Mouse (Mus musculus): ENCODE data around the gene Cnnm2.

The Cnnm2 gene

GRCm38 (mm10) chr19:46801492-46801891 lies 40.1 kb downstream of the Cnnm2 start:
- no peak for DNase-seq

DNA sequence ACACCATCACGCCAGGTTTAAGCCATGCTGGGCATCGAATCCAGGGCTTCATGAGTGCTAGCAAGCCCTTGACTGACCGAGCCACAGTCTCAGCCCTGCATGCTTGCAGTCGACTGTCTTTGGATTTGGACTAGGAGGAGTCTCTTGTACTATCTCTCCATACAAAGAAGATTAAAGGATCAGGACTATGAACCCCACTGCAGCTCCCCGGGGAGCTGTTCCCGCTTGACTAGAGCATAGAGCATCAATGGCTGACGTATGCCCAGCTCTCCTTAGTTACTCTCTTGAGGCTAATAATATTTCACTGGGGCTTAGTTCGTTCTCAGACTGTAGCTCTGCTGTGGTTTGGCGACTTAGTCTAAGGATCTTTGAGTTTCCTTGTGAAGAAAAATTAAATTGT lies 40.9 kb downstream of the Cnnm2 start:
- DNase-seq, result no peak

GRCm38 (mm10) chr19:46803732-46804131 lies 42.3 kb downstream of the Cnnm2 start:
- no peak for DNase-seq

- DNase-seq, result peak; percentile 68 to 71
Measured at GRCm38 (mm10) chr19:46804751-46805150, 43.4 kb downstream of the Cnnm2 start.

DNA sequence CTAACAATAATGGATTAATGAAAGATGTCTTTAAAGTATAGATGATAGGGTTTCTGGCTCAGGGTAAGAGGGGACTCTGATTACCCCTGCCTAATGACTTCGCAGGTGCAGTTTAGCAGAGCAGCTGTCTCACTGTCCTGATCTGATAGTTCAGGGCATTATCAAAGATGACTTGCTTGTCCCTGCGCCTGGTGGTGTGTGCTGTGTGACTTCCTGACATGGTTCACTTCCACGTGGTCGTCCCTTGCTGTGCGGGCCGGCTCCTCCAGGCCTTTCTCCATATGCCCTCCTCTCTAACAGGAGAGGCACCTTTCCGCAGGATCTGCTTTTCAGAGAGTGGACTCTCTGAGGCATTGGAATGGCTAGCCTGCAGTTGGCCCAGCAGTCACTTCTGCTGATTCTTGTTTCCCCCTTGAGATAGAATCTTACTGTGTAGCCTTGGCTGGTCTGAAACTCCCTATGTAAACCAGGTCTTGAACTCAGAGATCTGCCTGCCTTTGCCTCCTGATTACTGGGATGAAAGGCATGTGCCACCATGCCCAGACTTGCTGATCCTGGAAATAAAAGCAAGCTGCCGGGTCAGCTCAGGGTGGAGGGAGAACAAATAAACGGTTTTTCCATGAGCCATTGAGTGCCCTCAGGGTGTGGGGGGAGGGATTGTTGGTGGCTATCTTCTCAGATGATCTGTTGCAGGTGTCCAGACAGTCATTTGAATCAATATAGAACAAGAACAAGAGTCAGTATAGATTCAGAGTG lies 44.7 kb downstream of the Cnnm2 start:
- DNase-seq, result peak in 1 of 2 experiments; percentile 23

DNA sequence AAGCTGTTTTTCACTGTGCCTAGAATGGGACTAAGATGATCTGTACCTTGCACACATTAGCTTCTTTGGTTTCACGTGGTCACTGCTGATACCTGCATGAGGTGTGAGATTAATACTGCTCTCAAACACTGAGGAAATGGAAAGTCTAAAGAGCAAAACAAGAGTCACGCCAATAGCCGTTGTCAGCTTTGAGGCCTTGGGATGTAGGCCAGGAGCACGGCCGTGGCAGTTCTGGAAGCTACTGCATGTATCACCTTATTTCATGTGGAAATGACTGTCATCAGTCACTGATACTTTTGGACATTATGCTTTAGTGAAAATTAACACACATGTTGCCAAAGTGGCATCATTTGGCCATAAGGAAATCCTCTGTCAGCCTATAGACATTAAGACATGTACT lies 46.9 kb downstream of the Cnnm2 start:
- DNase-seq, result no peak

DNA sequence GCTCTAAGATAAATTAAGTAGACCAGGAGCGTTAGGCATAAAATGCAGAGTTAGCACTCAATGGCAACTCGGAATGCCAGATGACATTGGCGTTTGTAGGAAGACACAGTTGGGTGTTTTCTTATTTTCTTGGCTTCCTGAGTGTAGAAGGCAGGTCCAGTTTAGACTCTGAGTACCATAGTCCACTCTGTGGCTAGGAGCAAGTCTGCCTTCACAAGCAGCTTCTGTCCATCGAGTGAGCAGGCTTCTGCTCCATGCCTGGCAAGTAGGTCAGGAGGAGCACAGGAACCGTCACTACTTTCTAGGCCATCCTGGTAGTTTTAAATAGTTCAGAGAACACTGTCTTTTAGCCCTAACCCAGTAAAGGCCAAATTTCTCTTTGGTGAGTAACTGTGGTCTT lies 47.6 kb downstream of the Cnnm2 start:
- DNase-seq, result no peak

DNA sequence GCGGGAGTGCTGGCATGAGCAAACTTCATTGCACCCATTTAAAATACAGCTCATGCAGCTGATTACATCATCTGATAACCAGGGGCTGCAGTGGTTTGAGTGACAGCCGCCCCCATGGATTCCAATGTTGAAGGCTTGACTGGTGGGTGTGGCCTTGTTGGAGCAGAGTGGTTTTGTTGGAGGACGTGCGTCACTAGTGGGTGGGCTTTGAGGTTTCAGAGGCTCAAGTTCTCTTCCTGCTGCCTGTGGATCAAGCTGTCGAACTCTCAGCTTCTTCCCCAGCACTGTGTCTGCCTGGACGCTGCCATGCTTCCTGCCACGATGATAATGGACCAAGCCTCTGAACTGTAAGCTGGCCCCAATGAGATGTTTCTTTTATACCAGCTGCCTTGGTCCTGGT lies 57.9 kb downstream of the Cnnm2 start:
- DNase-seq, result no peak

DNA sequence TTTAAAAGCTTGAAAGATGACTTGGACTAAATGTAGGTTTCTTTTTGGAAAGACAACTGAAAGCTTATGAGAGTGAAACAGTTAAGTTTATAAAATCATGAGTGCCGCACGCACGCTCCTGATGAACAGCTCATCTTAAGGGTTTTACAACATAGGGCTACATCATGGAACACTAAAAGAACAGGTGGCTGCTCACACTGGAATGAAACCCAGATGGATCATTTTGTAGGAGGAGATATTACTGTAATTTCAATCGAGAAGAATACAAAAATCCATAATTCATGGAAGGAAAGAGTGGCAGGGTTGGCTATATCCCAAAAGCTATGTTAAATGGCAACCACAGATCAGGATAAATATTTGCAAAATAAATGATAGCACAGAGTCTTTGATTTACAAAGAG lies 61.1 kb downstream of the Cnnm2 start:
- DNase-seq, result no peak

GRCm38 (mm10) chr19:46823759-46824158 lies 62.4 kb downstream of the Cnnm2 start:
- DNase-seq, result no peak

GRCm38 (mm10) chr19:46824867-46825266 lies 63.5 kb downstream of the Cnnm2 start:
- DNase-seq, result no peak

DNA sequence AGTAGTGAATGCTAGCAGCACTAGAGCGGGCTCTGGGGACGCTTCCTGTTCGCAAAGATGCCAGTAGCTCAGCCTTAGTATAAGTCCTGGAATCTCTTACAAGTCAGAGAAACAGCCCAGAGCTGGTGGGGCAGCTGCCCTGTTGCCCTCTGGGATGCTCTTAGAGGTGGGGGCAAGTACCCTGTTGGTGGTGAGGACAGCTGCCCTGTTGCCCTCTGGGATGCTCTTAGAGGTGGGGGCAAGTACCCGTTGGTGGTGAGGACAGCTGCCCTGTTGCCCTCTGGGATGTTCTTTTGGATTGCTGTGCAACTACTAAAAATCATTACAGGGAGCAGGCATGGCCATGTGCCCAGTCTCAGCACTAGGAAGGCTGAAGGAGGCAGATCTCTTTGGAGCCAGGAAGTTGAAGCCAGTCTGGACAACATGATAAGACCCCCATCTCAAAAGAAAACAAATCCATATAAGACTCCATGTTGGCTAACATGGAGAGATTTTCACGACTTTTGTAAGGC lies 66.3 kb downstream of the Cnnm2 start:
- no peak for DNase-seq

DNA sequence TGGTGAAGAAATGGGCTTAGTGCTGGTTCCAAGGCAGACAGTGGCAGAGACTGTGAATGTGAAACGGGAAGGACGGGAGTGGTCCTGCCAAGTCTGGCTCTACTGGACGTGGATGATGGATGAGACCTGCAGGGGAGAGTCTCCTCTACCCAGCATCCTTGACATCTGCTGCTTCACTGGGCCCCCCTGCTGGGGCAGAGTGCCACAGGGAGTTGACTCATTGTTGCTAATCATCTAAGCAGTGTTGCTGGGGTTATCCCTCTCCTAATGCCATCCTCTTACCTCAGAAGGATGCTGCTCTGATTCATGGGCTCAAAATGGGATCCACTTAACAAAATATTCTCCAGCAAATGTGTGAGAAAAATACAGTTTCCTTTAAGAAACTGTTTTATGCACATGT lies 67.6 kb downstream of the Cnnm2 start:
- peak in 1 of 2 experiments; percentile 26 for DNase-seq

- DNase-seq, result no peak
Measured at GRCm38 (mm10) chr19:46831381-46831780, 70.0 kb downstream of the Cnnm2 start.

DNA sequence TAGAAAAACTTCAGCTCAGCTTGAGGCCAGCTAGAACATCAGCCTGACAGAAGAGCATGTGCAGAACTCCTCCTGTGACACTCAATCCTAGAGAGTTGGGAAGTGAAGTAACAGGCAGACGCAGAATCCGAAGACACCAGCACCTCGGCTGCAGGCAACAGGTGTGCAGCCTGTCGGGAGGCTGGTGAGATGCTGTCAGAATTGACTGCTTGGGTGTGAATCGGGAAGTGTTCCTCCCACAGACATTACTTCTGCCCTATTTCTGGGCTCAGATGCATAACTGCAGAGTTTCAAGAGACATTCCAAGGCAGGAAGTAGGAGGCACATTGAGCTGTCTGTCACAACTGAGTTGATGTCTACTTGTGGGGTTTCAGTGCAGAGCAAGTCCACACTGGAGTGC lies 72.9 kb downstream of the Cnnm2 start:
- DNase-seq, result no peak

DNA sequence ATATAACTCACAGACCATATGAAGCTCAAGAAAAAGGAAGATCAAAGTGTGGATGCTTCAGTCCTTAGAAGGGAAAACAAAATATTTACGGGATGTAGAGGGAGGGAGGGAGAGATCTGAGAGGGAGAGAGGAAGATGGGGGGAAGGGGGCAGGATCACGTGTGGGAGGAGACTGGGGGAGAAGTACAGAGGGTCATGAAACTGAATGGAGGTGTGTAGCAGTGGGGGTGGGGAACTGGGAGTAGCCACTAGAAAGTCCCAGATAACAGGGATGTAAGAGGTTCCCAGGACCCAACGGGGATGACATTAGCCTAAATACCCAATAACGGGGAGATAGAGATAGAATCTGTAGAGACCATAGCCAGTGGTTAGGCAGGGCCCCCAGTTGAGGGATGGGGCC lies 73.9 kb downstream of the Cnnm2 start:
- DNase-seq, result no peak

- no peak for DNase-seq
Measured at GRCm38 (mm10) chr19:46836085-46836484, 74.7 kb downstream of the Cnnm2 start.

- DNase-seq, result no peak
Measured at GRCm38 (mm10) chr19:46837290-46838079, 76.1 kb downstream of the Cnnm2 start.

DNA sequence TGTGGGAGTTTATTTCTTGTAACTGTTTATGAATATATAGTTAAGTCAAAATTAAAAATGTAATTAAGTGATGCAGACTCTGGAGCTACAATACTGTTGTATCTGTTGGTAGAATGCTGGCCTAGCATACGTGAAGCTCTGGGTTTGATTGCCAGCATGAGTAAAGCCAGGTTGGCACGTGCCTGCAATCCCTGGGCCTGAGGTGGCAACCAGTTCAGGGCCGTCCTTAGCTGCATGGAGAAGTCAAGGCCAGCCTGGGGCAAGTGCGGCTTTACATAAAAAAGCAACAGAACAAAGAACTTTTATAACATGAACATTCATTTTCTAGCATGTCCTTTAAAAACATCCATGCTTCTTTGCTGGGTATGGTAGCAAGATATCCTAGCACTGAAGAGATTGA lies 79.6 kb downstream of the Cnnm2 start:
- no peak for DNase-seq

GRCm38 (mm10) chr19:46843030-46843429 lies 81.6 kb downstream of the Cnnm2 start:
- DNase-seq, result no peak

- no peak for DNase-seq
Measured at GRCm38 (mm10) chr19:46846056-46846455, 84.7 kb downstream of the Cnnm2 start.

GRCm38 (mm10) chr19:46846459-46846858 lies 85.1 kb downstream of the Cnnm2 start:
- no peak for DNase-seq

DNA sequence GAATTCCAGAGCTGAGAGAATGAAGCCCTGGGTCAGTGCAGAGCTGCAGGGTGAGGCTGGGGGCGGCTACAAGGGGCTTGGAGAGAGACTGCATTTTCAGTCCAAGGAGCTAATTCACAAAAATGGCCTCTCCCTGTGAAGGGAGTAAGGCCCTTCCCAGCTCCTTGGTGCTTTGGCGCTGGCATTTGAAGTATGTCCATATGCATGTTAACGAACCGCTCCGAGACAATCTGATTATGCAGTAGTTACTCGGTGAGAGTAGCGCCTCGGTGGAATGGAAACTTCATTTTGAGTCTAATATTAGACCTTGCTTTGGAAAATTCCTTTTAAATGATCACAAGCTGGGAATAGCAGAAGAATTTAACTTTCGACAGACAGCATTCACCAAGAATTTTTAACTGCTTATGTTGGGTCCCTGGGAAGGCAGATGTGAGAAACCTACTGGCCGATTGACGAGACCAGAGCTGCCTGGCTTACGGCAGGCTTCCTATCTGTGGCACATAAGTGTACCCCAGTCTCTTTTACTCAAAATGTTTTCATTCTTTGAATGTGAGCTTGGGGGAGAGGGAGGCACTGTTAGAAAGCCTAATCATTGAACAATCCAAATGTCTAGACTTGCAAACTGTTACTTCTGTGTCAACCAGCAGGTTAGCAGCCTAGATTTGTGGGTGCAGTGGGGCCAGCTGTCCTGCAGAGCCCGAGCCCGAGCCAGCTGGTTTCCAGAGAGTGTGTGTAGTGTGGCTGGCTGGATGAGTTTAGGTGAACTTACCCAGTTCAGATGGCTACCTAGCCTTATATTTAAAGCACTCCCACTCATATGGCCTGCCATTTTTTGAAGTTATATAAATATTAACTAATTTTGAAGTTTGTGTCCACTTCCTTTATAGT lies 87.2 kb downstream of the Cnnm2 start:
- no peak for DNase-seq

Data from cerebellum, postnatal 14 days (tissue).